Mouse (Mus musculus) spleen, postnatal 4 days (tissue): ENCODE measurements around the gene Nf2.
A peak's percentile ranks its signal among the peaks of the same experiment; 100 is the strongest.

Experiments
- DNase-seq, 2 experiments: peaks; one replicate each; pipeline ENCODE4 v3.0.0; 2022; ENCODE audit warnings: low spot score in 2 of 2

The Nf2 gene

GRCm38 (mm10) chr11:4849258-4849943, at the start of gene Nf2:
Nf2 (minus strand) TSS chr11:4849536.
- peak; percentile 95 for DNase-seq

- DNase-seq: peak; percentile 73 to 87
Observed at GRCm38 (mm10) chr11:4894848-4895816, 45.8 kb upstream of the Nf2 start, which contains the start of gene Thoc5. Thoc5 (plus strand) TSS chr11:4895320.

GRCm38 (mm10) chr11:4886987-4887386, 37.7 kb upstream of the Nf2 start:
- DNase-seq: no peak

GRCm38 (mm10) chr11:4885385-4885903, 36.1 kb upstream of the Nf2 start:
- peak; percentile 53 to 82 for DNase-seq

GRCm38 (mm10) chr11:4882892-4883627, 33.7 kb upstream of the Nf2 start:
- DNase-seq: no peak

GRCm38 (mm10) chr11:4881087-4881486, 31.8 kb upstream of the Nf2 start:
- DNase-seq: no peak

- DNase-seq: peak in 1 of 2 experiments; percentile 58
Observed at GRCm38 (mm10) chr11:4874551-4874950, 25.2 kb upstream of the Nf2 start.

- DNase-seq: peak; percentile 81 to 88
Observed at GRCm38 (mm10) chr11:4873755-4874475, 24.6 kb upstream of the Nf2 start, which contains the start of gene Nipsnap1. Nipsnap1 (plus strand) TSS chr11:4873951.

GRCm38 (mm10) chr11:4865645-4866251, 16.4 kb upstream of the Nf2 start:
- peak; percentile 60 to 81 for DNase-seq

GRCm38 (mm10) chr11:4862730-4863129, 13.4 kb upstream of the Nf2 start:
- DNase-seq: no peak

GRCm38 (mm10) chr11:4861816-4862604, 12.7 kb upstream of the Nf2 start:
- no peak for DNase-seq

- no peak for DNase-seq
Observed at GRCm38 (mm10) chr11:4860986-4861385, 11.7 kb upstream of the Nf2 start.

GRCm38 (mm10) chr11:4858416-4858815, 9.1 kb upstream of the Nf2 start:
- no peak for DNase-seq

- no peak for DNase-seq
Observed at GRCm38 (mm10) chr11:4854181-4854580, 4.8 kb upstream of the Nf2 start.

- DNase-seq: no peak
Observed at GRCm38 (mm10) chr11:4853021-4853420, 3.7 kb upstream of the Nf2 start.

GRCm38 (mm10) chr11:4850404-4850803, 1.1 kb upstream of the Nf2 start:
- no peak for DNase-seq

GRCm38 (mm10) chr11:4848483-4849248, 670 bp downstream of the Nf2 start:
- DNase-seq: peak; percentile 61 to 84

- no peak for DNase-seq
Observed at GRCm38 (mm10) chr11:4840942-4841526, 8.3 kb downstream of the Nf2 start.

- DNase-seq: no peak
Observed at GRCm38 (mm10) chr11:4838235-4838634, 11.1 kb downstream of the Nf2 start.
